Mouse (Mus musculus) frontal cortex, adult (tissue): ENCODE results near the gene Cwc15.
A peak's percentile ranks its signal among the peaks of the same experiment; 100 is the strongest.

Experiments
- ATAC-seq: cut with Nextera tagmentation; 2 replicates; pipeline ENCODE4 v1.9.2; 2017; ENCODE audit warnings: mild to moderate bottlenecking, moderate library complexity, mixed read lengths; ENCODE audit not compliant: low TSS enrichment

Cwc15 gene

DNA sequence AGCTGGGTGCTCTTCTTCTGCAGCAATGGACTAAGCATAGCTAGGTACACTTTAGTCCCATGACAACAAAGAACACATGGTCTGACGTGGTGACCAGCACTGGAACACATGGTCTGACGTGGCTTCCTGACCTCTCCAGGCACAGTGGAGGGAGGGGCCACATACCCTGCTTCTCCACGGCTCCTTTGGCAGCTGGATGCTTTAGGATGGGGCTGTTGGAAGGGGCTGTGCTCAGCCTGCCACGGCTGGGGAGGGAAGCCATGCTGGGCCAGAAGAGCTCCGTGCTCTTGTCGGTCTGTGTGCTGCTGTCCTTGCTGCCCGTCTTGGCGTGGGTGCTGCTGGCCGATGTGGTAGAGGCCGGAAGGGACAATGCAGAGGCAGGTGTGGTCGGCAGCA lies 47.9 kb downstream of the Cwc15 start:
- ATAC-seq: no peak

DNA sequence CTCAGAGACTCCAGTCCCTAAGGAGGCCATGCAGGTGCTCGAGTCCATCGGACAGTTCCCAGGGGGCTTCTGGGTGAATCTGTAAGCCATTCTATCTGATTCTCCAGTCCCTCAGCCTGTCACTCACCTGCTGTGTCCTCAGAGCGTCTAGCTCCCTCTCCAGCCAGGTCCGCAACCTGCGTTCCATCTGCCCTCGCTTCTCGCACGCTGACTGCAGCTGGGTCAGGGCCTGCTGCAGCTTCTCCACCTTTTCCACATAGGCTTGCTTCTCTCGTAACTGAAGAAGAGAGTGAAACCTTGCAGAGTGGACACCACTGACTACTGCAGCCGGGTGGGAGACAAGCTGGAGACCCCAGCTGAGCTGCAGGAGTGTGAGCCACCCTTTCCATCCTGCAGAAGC lies 57.9 kb downstream of the Cwc15 start:
- ATAC-seq: no peak

DNA sequence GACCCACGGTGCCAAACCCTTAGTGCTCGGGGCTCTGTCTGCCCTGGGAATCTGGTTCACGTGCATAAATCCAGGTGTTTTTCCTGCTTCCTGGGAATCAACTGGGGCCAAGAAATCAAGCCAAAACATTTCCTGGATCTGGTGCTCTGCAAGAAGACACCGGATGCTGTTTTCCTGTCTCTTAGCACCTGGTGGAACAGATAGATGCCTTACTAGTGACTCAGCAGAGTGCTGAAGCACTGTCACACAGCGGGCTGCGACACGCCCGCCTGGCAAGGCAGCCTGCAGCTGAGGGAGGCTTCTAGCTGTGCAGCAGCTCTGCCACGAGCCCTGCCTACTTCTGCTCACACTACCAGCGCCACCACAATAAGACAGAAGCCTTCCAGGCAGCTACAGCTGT lies 59.0 kb downstream of the Cwc15 start:
- ATAC-seq: peak; percentile 99

DNA sequence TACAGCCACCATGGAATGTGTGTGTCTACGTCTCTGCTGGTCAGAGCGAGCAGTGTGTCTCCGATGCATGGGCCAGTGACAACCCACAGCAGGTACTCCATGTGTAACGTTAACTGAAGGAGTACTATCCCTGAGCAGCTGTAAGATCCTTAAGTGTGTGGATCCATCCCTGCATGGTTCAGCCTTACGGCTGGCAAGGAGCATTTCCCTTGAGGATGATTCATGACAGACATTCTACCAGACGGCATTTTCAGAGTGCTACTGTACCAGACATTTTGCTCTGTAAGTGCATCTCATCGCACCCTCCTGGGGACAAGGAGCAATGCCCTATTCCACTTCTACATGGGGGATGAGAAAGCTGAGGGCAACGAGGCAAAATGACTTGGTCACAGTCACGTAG lies 59.6 kb downstream of the Cwc15 start:
- ATAC-seq: peak; percentile 63
